Mouse (Mus musculus): ENCODE measurements around the gene Olfr1301. TPM values are rescaled to one million over a fixed set of nuclear protein-coding genes. Genes with fewer than 3 reads are reported as not detected.

The Olfr1301 gene
- polyA plus RNA-seq (2014; fragmentation: Illumina TruSeq; extraction: RNeasy Lipid Tissue Mini Kit (QIAGEN cat#74804); ENCODE audit: low read depth, low replicate concordance) = not detected

DNA sequence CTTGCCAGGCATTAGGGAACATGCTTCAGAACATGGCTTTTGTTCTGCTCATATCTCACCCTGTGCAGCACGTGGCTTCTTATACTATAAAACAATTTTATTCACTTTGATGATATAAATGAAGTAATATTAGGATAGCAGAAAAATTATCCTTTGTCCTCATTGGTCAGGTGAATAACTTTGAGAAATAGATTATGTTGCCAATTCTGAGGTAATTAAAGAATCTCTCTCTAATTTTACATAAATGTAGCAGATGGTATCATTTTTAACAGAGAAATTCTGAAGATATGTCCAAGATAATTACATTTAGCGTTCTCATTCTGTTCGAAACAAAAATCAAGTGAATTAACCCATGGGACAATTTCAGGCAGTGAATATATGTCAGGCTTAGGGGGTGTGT lies at the start of gene Olfr1301:
TSS of gene Olfr1301 (plus strand) at position 301 of the 400 bp plus-strand sequence.

DNA sequence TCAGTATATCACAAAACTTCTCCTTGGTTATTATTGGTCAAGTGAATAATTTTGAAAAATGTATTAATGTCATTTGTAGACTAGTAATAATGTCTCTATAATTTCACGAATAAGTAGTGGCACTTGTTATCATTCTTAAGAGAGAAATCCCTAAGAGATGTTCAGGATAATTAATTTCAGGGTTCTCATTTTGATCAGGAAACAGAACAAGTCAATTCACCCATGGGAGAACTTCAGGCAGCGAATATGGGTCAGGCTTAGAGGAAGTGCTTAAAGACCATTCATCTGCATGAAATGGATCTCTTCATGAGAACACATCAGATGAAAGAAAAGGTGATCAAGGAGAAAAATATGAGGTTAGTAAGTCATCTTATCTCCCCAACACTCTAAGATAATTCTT lies 26.3 kb downstream of the Olfr1301 start, which contains the start of gene Olfr1302:
TSS of gene Olfr1302 (plus strand) at position 301 of the 400 bp plus-strand sequence.

Other genes starting within 250 kb of the Olfr1301 start
- not detected for gene Olfr1293-ps, start 225.8 kb upstream of the Olfr1301 start, polyA plus RNA-seq (2014; fragmentation: Illumina TruSeq; extraction: RNeasy Lipid Tissue Mini Kit (QIAGEN cat#74804); ENCODE audit: low read depth, low replicate concordance)
- not detected for gene Olfr1294, start 210.7 kb upstream of the Olfr1301 start, polyA plus RNA-seq (2014; fragmentation: Illumina TruSeq; extraction: RNeasy Lipid Tissue Mini Kit (QIAGEN cat#74804); ENCODE audit: low read depth, low replicate concordance)
- gene Olfr1295, start 181.3 kb upstream of the Olfr1301 start, polyA plus RNA-seq (2014; fragmentation: Illumina TruSeq; extraction: RNeasy Lipid Tissue Mini Kit (QIAGEN cat#74804); ENCODE audit: low read depth, low replicate concordance) = not detected
- not detected for gene Olfr1297, start 124.5 kb upstream of the Olfr1301 start, polyA plus RNA-seq (2014; fragmentation: Illumina TruSeq; extraction: RNeasy Lipid Tissue Mini Kit (QIAGEN cat#74804); ENCODE audit: low read depth, low replicate concordance)
- not detected for gene Olfr1298, start 101.8 kb upstream of the Olfr1301 start, polyA plus RNA-seq (2014; fragmentation: Illumina TruSeq; extraction: RNeasy Lipid Tissue Mini Kit (QIAGEN cat#74804); ENCODE audit: low read depth, low replicate concordance)
- gene Olfr1299, start 89.6 kb upstream of the Olfr1301 start, polyA plus RNA-seq (2014; fragmentation: Illumina TruSeq; extraction: RNeasy Lipid Tissue Mini Kit (QIAGEN cat#74804); ENCODE audit: low read depth, low replicate concordance) = not detected
- not detected for gene Olfr1302, start 26.4 kb downstream of the Olfr1301 start, polyA plus RNA-seq (2014; fragmentation: Illumina TruSeq; extraction: RNeasy Lipid Tissue Mini Kit (QIAGEN cat#74804); ENCODE audit: low read depth, low replicate concordance)
- not detected for gene Olfr1303, start 69.3 kb downstream of the Olfr1301 start, polyA plus RNA-seq (2014; fragmentation: Illumina TruSeq; extraction: RNeasy Lipid Tissue Mini Kit (QIAGEN cat#74804); ENCODE audit: low read depth, low replicate concordance)
- not detected for gene Olfr1305, start 126.1 kb downstream of the Olfr1301 start, polyA plus RNA-seq (2014; fragmentation: Illumina TruSeq; extraction: RNeasy Lipid Tissue Mini Kit (QIAGEN cat#74804); ENCODE audit: low read depth, low replicate concordance)
- not detected for gene Olfr1306, start 165.3 kb downstream of the Olfr1301 start, polyA plus RNA-seq (2014; fragmentation: Illumina TruSeq; extraction: RNeasy Lipid Tissue Mini Kit (QIAGEN cat#74804); ENCODE audit: low read depth, low replicate concordance)
- not detected for gene Olfr1307, start 198.4 kb downstream of the Olfr1301 start, polyA plus RNA-seq (2014; fragmentation: Illumina TruSeq; extraction: RNeasy Lipid Tissue Mini Kit (QIAGEN cat#74804); ENCODE audit: low read depth, low replicate concordance)
- gene Olfr1308, start 213.9 kb downstream of the Olfr1301 start, polyA plus RNA-seq (2014; fragmentation: Illumina TruSeq; extraction: RNeasy Lipid Tissue Mini Kit (QIAGEN cat#74804); ENCODE audit: low read depth, low replicate concordance) = not detected
- gene Olfr1309, start 239.3 kb downstream of the Olfr1301 start, polyA plus RNA-seq (2014; fragmentation: Illumina TruSeq; extraction: RNeasy Lipid Tissue Mini Kit (QIAGEN cat#74804); ENCODE audit: low read depth, low replicate concordance) = not detected